Mouse (Mus musculus) bone marrow, adult 2 months (tissue): Measurements from ENCODE around the gene Fyn.

Source experiments
- CTCF ChIP-seq: fragments of 200-500 bp; IDR thresholded peaks from 2 replicates; pipeline ENCODE4 v1.5.1; 2011; ENCODE audit warnings: low read length, control low read depth; ENCODE audit not compliant: control insufficient read depth, insufficient read depth
- POLR2A ChIP-seq: fragments of 200-500 bp; IDR thresholded peaks from 2 replicates; pipeline ENCODE4 v1.6.1; 2011; ENCODE audit warnings: low read depth, mild to moderate bottlenecking, control low read depth, low read length, borderline replicate concordance; ENCODE audit not compliant: control insufficient read depth

DNA sequence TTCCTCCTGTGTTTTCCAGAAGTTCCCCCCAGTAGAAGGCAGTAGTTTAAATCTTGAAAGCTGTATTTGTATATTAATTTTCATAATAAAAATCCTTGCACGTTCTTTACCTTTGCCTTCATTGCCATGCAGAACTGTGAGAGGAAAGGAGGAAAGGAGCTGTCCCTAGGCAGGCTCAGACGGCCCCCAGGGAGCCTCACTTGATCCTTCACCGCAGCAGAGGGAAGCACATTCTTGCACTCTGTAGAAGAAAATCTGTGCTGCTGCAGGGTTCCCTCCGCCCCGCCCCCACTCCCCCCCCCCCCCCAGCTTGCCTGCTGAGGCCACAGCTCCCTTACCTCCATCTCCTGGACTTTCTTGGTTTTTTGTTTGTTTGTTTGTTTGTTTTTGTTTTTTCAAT, 158.5 kb downstream of the Fyn start:
- TF ChIP-seq POLR2A (no peak), CTCF (no peak)
